Mouse (Mus musculus) spleen, postnatal 36 days (tissue): ENCODE results near the gene Erbb4.

ENCODE experiments used
- DNase-seq, 2 experiments: peaks; one replicate each; pipeline ENCODE4 v3.0.0; 2022; ENCODE audit warnings: low spot score in 2 of 2, mixed read lengths in 1 of 2

Gene Erbb4

GRCm38 (mm10) chr1:68089623-68090022 lies 1018.2 kb downstream of the Erbb4 start:
- DNase-seq = no peak

DNA sequence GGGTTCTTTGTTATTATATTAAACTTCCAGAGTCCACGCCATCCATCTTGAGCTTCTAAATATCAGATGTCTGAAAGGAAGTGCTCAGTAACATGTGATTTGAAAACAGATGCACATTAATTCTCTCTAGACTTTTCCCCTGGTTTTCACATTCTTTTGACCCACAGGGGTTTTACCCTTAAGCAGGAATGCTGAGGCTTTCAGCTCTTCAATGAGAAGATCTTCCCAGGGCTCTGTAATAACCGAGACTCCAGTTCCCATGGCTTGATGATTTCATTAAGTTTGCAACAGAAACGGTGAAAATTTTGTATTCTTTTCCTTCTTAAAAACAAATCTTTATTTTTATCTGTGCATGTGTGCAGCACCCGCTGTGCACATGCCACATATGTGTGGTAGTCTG lies 1051.4 kb downstream of the Erbb4 start:
- no peak for DNase-seq

GRCm38 (mm10) chr1:68054715-68055114 lies 1053.1 kb downstream of the Erbb4 start:
- DNase-seq = no peak

DNA sequence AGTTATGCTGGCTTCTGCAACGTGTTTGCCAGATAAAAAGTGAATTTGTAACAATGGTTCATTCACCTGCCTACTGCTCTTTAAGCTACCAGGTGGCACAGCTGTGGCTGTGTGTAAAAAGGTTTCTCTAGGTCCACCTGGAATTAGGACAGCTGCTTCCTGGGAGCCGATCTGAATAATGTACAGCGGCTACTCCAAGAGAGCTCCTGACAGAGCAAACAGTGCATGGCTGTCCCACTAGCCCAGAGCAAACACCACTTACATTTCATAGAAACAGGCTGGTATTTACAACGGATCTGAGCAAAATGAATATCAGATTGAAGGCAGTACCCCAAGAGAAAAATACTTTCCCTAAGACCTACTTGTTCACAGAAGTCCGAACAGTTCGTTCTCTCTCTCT lies 1058.0 kb downstream of the Erbb4 start:
- no peak for DNase-seq

DNA sequence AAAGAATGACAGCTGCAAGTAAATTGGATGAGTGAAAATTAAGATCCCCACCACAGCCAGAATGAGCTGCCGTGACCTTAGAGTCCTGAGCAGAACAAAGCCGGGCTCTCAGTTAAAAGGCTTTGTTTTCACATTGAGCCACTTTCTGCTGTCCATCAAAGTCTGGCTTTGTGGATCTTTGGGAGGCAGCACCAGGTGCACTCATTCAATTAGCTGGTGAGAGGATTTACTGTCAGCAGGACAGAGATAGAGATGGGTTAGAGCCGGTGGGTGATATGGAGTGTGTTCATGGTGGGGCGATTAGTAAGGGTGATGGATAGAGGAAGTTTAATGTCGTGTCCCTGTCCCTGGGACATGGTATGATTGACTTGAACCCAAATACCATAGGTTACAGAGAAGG lies 1060.7 kb downstream of the Erbb4 start:
- no peak for DNase-seq

GRCm38 (mm10) chr1:68046551-68046970 lies 1061.3 kb downstream of the Erbb4 start:
- DNase-seq = no peak

- DNase-seq = no peak
Observed at GRCm38 (mm10) chr1:68024086-68024940, 1083.5 kb downstream of the Erbb4 start.

DNA sequence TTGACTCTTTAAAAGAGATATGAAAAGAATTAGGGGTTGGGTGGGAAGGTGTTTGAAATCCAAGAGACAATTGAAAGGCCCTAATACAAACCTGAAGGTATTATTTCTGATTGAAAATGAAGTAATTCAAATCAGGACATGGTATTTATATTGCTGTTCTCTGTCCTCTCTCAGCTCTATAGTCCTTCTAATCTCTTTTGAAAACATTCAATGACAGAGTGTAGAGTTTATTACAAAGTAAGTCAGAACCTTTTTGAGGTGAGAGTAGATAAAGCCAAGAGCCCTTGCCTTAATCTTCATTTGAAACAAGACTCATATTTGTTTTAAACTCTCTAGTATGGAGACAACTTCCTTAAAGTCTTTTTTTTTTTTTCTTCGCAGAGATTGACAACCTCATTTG lies 1087.8 kb downstream of the Erbb4 start:
- DNase-seq = no peak

GRCm38 (mm10) chr1:68019618-68020017 lies 1088.2 kb downstream of the Erbb4 start:
- DNase-seq = no peak
